Mouse (Mus musculus) hindbrain, embryonic 14.5 days (tissue): Measurements from ENCODE around the gene Neurl1a. TPM values are rescaled to one million over a fixed set of nuclear protein-coding genes. Genes with fewer than 3 reads are reported as not detected.
"Not testable (repeated sequence)": the region's sequence is repeated elsewhere in the genome, so short reads cannot be mapped to it uniquely, and the experiment has no call there.

Experiments
- ATAC-seq: fragments of 200-750 bp; cut with Nextera tagmentation; 2 replicates; pipeline ENCODE4 v1.8.0; 2017; ENCODE audit warnings: moderate number of reproducible peaks, mild to moderate bottlenecking, moderate TSS enrichment, moderate library complexity; ENCODE audit not compliant: low FRiP score
- DNase-seq: peaks from one replicate; pipeline ENCODE4 v3.0.0-alpha.2; 2015; ENCODE audit warnings: low spot score
- H3K27ac ChIP-seq: fragments of 300-500 bp; sonication (generic); 2 replicates; pipeline ENCODE4 v1.5.1; 2014; ENCODE audit warnings: mild to moderate bottlenecking, moderate library complexity
- H3K27me3 ChIP-seq: fragments of 300-500 bp; sonication (generic); 2 replicates; pipeline ENCODE4 v1.6.1; 2014; ENCODE audit warnings: mild to moderate bottlenecking, low read length, mixed read lengths; ENCODE audit not compliant: control insufficient read depth, insufficient read depth
- H3K36me3 ChIP-seq: fragments of 300-500 bp; sonication (generic); replicated peaks from 2 replicates; pipeline ENCODE4 v1.6.1; 2014; ENCODE audit not compliant: control insufficient read depth, insufficient read depth
- H3K4me1 ChIP-seq: fragments of 300-500 bp; sonication (generic); replicated peaks from 2 replicates; pipeline ENCODE4 v1.6.1; 2014; ENCODE audit warnings: antibody characterized with exemption, low read length, mixed read lengths; ENCODE audit not compliant: control insufficient read depth, insufficient read depth
- H3K4me2 ChIP-seq: fragments of 300-500 bp; sonication (generic); replicated peaks from 2 replicates; pipeline ENCODE4 v1.6.1; 2014; ENCODE audit warnings: mild to moderate bottlenecking, moderate library complexity
- H3K4me3 ChIP-seq: fragments of 300-500 bp; sonication (generic); replicated peaks from 2 replicates; pipeline ENCODE4 v1.5.1; 2014; ENCODE audit warnings: mild to moderate bottlenecking, low read length
- H3K9ac ChIP-seq: fragments of 300-500 bp; sonication (generic); 2 replicates; pipeline ENCODE4 v1.6.1; 2014
- H3K9me3 ChIP-seq: fragments of 300-500 bp; sonication (generic); 2 replicates; pipeline ENCODE4 v1.6.1; 2016; ENCODE audit warnings: low read length; ENCODE audit not compliant: control insufficient read depth
- WGBS: fragments of 180-500 bp; shearing (Covaris S2); extraction: QIAGEN DNeasy Blood & Tissue Kit; methylation state at CpG from one replicate; pipeline ENCODE4 v1.1.7; 2014; 5-methylcytosine and 5-hydroxymethylcytosine counted together
- polyA plus RNA-seq: library from polyadenylated mRNA; unstranded; fragments of >200 nt; fragmentation: Nextera tagmentation; extraction: Ambion mirVana; gene quantifications from 2 replicates; pipeline ENCODE4 v1.2.1, GENCODE M21; 2014

Gene Neurl1a
- 15.1 and 16.2 TPM in 2 replicates for polyA plus RNA-seq

- Histone ChIP-seq H3K27me3 (peaks cover 11% of the 10 kb centered on the region), H3K4me3 (peak within 1 kb of the TSS; percentile 83), H3K9ac (peak within 1 kb of the TSS; percentile 77), H3K27ac (peak within 1 kb of the TSS; percentile 74), H3K36me3 (no peaks in the 10 kb centered on the region), H3K4me1 (peaks cover 15% of the 10 kb centered on the region), H3K4me2 (peak within 1 kb of the TSS; percentile 69), H3K9me3 (peaks cover 8% of the 10 kb centered on the region; the same call in 1 of the 2 replicates)
- WGBS, result under 1% methylated on average over 89 of the region's 98 CpGs
- ATAC-seq, result peak; percentile 71
- peak; percentile 69 for DNase-seq
These were observed at the start of gene Neurl1a for GRCm38 (mm10) chr19:47178431-47179271. Gene Neurl1a, plus strand, starts transcription at chr19:47178820.

DNA sequence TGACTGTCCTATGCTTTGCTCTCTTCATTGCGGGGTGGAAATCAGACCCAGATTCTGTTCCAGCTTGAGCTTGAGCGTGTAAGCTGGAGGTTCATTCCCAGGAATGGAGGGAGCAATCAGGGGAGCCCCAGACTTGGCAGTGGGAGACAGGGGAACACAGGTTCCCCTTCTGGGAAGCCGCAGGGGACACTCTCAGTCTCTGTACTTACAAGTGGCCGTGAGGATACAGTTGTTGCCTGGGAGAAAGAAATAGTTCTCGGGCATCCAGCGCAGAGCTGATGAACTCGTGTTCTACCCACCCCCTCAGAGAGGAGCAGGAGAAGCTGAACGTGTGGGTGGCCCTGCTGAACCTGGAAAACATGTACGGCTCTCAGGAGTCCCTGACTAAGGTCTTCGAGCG, 49.8 kb upstream of the Neurl1a start:
- no peak overlapping the region for H3K9ac ChIP-seq
- no peak overlapping the region for H3K4me3 ChIP-seq
- no peaks in the 10 kb centered on the region for H3K27me3 ChIP-seq
- H3K9me3 ChIP-seq, result no peaks in the 10 kb centered on the region
- no peak for DNase-seq
- no peak overlapping the region for H3K27ac ChIP-seq
- no peaks in the 10 kb centered on the region for H3K4me1 ChIP-seq
- 94% methylated on average over 11 of the region's 11 CpGs for WGBS
- H3K36me3 ChIP-seq, result peaks cover 92% of the 10 kb centered on the region
- no peak for ATAC-seq
- no peak overlapping the region for H3K4me2 ChIP-seq

GRCm38 (mm10) chr19:47130551-47131125, 48.0 kb upstream of the Neurl1a start:
- no peaks in the 10 kb centered on the region for H3K27me3 ChIP-seq
- ATAC-seq (no peak), DNase-seq (no peak)
- H3K27ac ChIP-seq, result no peak overlapping the region
- H3K4me2 ChIP-seq, result no peak overlapping the region
- no peaks in the 10 kb centered on the region for H3K4me1 ChIP-seq
- H3K36me3 ChIP-seq, result peaks cover 74% of the 10 kb centered on the region
- no peak overlapping the region for H3K9ac ChIP-seq
- no peaks in the 10 kb centered on the region for H3K9me3 ChIP-seq
- H3K4me3 ChIP-seq, result no peak overlapping the region
- WGBS, result 95% methylated on average over 15 of the region's 15 CpGs

- no peak overlapping the region for H3K9ac ChIP-seq
- H3K27ac ChIP-seq, result no peak overlapping the region
- DNase-seq (no peak), ATAC-seq (no peak)
- 88% methylated on average over 7 of the region's 7 CpGs for WGBS
- peaks cover 49% of the 10 kb centered on the region for H3K36me3 ChIP-seq
- peaks cover 8% of the 10 kb centered on the region for H3K4me1 ChIP-seq
- H3K4me3 ChIP-seq, result no peak overlapping the region
- H3K4me2 ChIP-seq, result no peak overlapping the region
- no peaks in the 10 kb centered on the region for H3K9me3 ChIP-seq
- H3K27me3 ChIP-seq, result no peaks in the 10 kb centered on the region
These were observed 45.5 kb upstream of the Neurl1a start for GRCm38 (mm10) chr19:47133161-47133560.

DNA sequence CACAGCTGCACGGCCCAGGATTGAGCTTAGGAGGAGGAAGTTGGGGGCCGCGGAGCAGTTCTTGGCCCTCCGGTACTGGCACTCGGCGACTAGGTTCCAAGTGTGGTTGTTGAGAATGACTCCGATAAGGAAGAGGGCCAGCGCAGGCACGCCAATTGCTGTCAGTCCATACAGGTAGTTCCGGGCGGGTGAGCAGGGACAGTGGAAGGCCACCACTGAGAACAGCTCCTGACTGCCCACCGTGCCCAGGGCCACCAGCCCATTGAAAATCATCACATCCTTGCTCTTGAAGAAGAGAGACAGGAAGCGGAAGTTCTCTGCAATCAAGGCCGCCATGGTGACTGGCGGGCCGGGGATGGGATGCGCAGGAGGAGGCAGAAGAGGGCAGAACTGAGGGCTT, 43.1 kb upstream of the Neurl1a start:
- Histone ChIP-seq H3K27ac (no peak overlapping the region), H3K9ac (no peak overlapping the region)

DNA sequence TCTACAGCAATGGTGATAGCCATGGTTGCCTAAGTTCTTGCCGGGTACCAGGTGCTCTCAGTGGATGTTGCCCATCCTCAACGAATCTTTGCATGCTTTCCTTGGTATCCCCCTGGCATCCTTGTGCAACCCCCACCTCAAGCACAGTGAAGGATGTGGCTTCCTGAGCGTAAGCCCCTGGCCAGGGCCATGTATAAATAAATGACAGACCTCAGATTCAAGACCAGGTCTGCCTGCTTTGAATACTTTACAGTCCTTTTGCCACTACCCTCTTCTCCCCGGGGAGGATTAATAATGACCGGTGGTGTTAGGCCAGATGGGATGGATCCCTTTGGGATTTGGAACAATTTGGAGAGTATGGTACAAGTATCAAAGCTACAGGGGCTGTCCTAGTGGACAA, 42.5 kb upstream of the Neurl1a start:
- no peak for ATAC-seq
- no peak overlapping the region for H3K4me3 ChIP-seq
- no peak for DNase-seq
- 89% methylated on average over 5 of the region's 5 CpGs for WGBS
- H3K27ac ChIP-seq, result no peak overlapping the region
- no peaks in the 10 kb centered on the region for H3K27me3 ChIP-seq
- H3K36me3 ChIP-seq, result peaks cover 20% of the 10 kb centered on the region
- peaks cover 8% of the 10 kb centered on the region for H3K4me1 ChIP-seq
- H3K9me3 ChIP-seq, result no peaks in the 10 kb centered on the region
- H3K4me2 ChIP-seq, result no peak overlapping the region
- H3K9ac ChIP-seq, result no peak overlapping the region

More for the DNA sequence above, 43.1 kb upstream of the Neurl1a start:
- no peak for ATAC-seq
- Histone ChIP-seq H3K27me3 (no peaks in the 10 kb centered on the region), H3K36me3 (peaks cover 25% of the 10 kb centered on the region), H3K4me1 (peaks cover 8% of the 10 kb centered on the region), H3K9me3 (no peaks in the 10 kb centered on the region), H3K4me3 (no peak overlapping the region), H3K4me2 (no peak overlapping the region)
- DNase-seq, result no peak
- 89% methylated on average over 17 of the region's 17 CpGs for WGBS

DNA sequence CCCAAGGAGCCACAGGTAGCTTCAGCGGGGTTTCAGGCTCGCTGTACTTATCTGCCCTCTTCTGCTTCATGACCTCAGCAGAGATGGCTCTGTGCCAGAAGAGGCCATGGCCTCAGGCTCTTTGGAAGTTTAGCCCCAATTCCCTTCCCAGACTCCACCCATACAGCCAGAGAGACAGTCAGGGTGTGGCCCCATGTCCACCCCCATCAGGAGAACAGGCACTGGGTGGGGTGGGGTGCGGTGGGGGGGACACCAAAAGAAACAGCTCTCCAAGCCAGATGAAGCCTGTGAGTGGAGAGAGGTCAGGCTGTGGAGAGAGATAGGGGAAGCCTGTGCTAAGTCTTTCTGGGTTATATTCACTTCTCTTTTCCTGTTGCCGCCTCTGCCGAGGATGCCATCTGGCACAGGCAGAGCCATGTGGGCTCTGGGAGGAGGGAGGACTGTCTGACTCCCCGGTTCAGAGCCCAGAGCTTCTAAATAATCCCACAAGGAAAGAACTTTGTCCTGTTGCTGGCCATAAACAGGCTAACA, 41.5 kb upstream of the Neurl1a start:
- Histone ChIP-seq H3K27ac (no peak overlapping the region), H3K27me3 (no peaks in the 10 kb centered on the region), H3K36me3 (peaks cover 10% of the 10 kb centered on the region), H3K4me1 (peaks cover 8% of the 10 kb centered on the region), H3K9me3 (no peaks in the 10 kb centered on the region), H3K4me3 (no peak overlapping the region; the same call in 1 of the 2 replicates), H3K4me2 (peak overlapping the region; percentile 47), H3K9ac (no peak overlapping the region)
- WGBS, result 50% methylated on average over 6 of the region's 6 CpGs
- DNase-seq, result no peak
- ATAC-seq, result no peak

DNA sequence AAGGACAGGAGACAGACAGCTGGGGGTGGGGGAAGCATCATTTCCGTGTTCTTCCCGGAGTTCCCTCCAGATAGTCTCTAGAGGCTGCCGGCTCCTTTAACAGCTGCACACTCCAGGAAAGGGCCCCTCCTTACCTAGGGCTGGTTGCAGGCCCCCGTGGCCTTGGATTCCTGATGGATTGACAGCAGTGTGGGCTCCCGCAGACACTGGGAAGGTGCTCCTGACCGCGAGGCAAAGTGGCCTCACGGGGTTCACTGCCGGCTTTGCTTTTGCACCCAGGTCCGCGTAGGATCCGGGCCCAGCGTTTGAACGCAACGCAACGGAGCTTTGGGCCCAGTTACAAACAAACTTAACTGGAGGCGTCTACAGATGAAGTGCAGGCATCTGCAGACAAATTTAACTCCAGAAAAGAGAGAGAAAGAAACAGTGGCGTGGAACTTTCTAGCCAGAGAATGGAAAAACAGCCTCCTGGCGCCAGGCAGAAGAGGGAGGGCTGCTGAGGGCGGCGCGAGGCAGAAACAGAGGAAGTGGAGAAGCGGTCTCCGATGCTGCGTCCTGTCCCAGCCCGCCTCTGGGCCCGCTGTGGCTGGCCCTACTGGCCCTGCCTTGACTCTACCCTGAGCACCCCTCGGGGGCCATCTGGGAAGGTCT, 40.7 kb upstream of the Neurl1a start, which contains the start of gene Calhm2:
Gene Calhm2 (minus strand): TSS at position 524 of the 651 bp plus-strand sequence.
- no peak within 1 kb of the TSS for H3K27ac ChIP-seq

DNA sequence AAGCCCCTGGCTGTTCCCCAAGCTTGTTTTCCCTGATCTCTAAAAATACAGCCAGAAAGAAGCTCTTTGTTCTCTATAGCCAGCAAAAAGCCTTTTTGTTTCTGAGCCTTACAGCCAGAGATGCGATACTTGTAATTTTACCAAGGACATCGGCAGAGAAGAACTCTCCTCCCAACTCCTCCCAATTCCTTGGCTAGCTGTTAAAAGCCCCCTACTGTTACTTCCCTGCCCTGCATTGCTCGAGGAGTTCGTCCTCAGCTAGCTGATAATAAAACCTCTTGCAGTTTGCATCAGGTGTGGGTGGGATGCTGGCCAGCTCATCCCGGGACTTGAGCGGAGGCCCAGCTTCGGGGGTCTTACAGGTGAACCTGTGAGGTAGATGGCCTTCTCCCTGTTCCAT, 39.0 kb upstream of the Neurl1a start:
- ATAC-seq, result not testable (repeated sequence)
- 50% methylated on average over 7 of the region's 7 CpGs for WGBS

More for the DNA sequence above, 40.7 kb upstream of the Neurl1a start, which contains the start of gene Calhm2:
- peaks cover 3% of the 10 kb centered on the region for H3K36me3 ChIP-seq
- peaks cover 8% of the 10 kb centered on the region for H3K4me1 ChIP-seq
- ATAC-seq, result no peak
- H3K27me3 ChIP-seq, result no peaks in the 10 kb centered on the region
- 15% methylated on average over 28 of the region's 28 CpGs for WGBS
- no peaks in the 10 kb centered on the region for H3K9me3 ChIP-seq
- DNase-seq, result no peak
- H3K4me3 ChIP-seq, result no peak within 1 kb of the TSS; the same call in 1 of the 2 replicates
- H3K9ac ChIP-seq, result peak within 1 kb of the TSS; percentile 25
- H3K4me2 ChIP-seq, result peak within 1 kb of the TSS; percentile 47

More for the DNA sequence above, 39.0 kb upstream of the Neurl1a start:
- H3K4me2 ChIP-seq, DNase-seq, H3K9ac ChIP-seq, H3K36me3 ChIP-seq, H3K4me3 ChIP-seq, H3K9me3 ChIP-seq, H3K27ac ChIP-seq, H3K4me1 ChIP-seq, H3K27me3 ChIP-seq: not testable (repeated sequence)
